Mouse (Mus musculus): Measurements from ENCODE around the gene Camsap2. TPM values are rescaled to one million over a fixed set of nuclear protein-coding genes. Genes with fewer than 3 reads are reported as not detected.

The Camsap2 gene
- polyA plus RNA-seq, 2 experiments: 15.0 to 17.2 TPM

GRCm38 (mm10) chr1:136255174-136255573 is 90.7 kb downstream of the Camsap2 start:
- ATAC-seq (ENCODE audit: low FRiP score, low read depth) (no peak), DNase-seq (ENCODE audit: low spot score) (no peak)
- Histone ChIP-seq H3K27ac (replicated peaks; ENCODE audit: low read depth, low read length) (no peak overlapping the region), H3K4me1 (ENCODE audit: control insufficient read depth, insufficient read depth, low read length) (peaks cover 7% of the 10 kb centered on the region; the same call in 1 of the 2 replicates), H3K4me3 (replicated peaks; ENCODE audit: low read length) (no peak overlapping the region), H3K4me2 (replicated peaks; ENCODE audit: low read depth, low read length, severe bottlenecking) (no peak overlapping the region), H3K9me3 (ENCODE audit: control insufficient read depth, low read length) (no peaks in the 10 kb centered on the region), H3K9ac (ENCODE audit: low read depth, low read length, severe bottlenecking) (no peak overlapping the region), H3K36me3 (ENCODE audit: control insufficient read depth, insufficient read depth, low read length) (no peaks in the 10 kb centered on the region), H3K27me3 (ENCODE audit: control insufficient read depth, insufficient read depth, low read length) (peaks cover 19% of the 10 kb centered on the region)
- WGBS: 35% methylated on average over 6 of the region's 6 CpGs
- no peak for TF ChIP-seq POLR2A (IDR thresholded peaks at IDR 0.05; ENCODE audit: borderline replicate concordance, extremely low read depth, insufficient read depth, insufficient read length)

- Histone ChIP-seq H3K36me3 (ENCODE audit: control insufficient read depth, insufficient read depth, low read length) (no peaks in the 10 kb centered on the region), H3K27me3 (ENCODE audit: control insufficient read depth, insufficient read depth, low read length) (peaks cover 13% of the 10 kb centered on the region), H3K4me1 (ENCODE audit: control insufficient read depth, insufficient read depth, low read length) (peaks cover 2% of the 10 kb centered on the region; the same call in 1 of the 2 replicates), H3K4me2 (replicated peaks; ENCODE audit: low read depth, low read length, severe bottlenecking) (no peak overlapping the region), H3K4me3 (replicated peaks; ENCODE audit: low read length) (no peak overlapping the region), H3K9ac (ENCODE audit: low read depth, low read length, severe bottlenecking) (no peak overlapping the region), H3K9me3 (ENCODE audit: control insufficient read depth, low read length) (no peaks in the 10 kb centered on the region), H3K27ac (replicated peaks; ENCODE audit: low read depth, low read length) (no peak overlapping the region)
- WGBS: 79% methylated on average over 10 of the region's 10 CpGs
- no peak for DNase-seq (ENCODE audit: low spot score)
- no peak for ATAC-seq (ENCODE audit: low FRiP score, low read depth)
- no peak for TF ChIP-seq POLR2A (IDR thresholded peaks at IDR 0.05; ENCODE audit: borderline replicate concordance, extremely low read depth, insufficient read depth, insufficient read length)
These were observed 91.3 kb downstream of the Camsap2 start for GRCm38 (mm10) chr1:136254503-136255065.

DNA sequence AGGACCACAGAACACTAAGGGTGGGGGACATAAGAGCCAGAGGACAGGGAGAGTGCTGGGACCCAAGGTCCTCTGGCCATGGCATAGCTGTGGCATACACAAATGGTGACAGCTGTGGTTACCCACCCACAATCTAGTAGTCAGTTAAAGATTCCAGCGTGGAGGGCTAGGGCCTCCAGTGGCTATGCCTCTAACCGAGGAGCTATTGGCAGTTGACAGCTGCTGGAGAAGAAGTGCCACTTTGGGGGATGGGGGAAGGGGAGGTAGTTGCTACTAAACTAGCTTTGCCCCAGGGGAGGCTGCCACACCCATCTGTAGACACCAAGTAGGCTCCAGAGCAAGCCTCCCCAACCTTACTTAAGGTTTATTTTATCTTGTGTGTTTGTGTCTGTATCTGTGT is 92.4 kb downstream of the Camsap2 start:
- H3K27me3 ChIP-seq (ENCODE audit: control insufficient read depth, insufficient read depth, low read length): peaks cover 2% of the 10 kb centered on the region
- no peaks in the 10 kb centered on the region for H3K4me1 ChIP-seq (ENCODE audit: control insufficient read depth, insufficient read depth, low read length)
- DNase-seq (ENCODE audit: low spot score) (no peak), ATAC-seq (ENCODE audit: low FRiP score, low read depth) (no peak)
- H3K27ac ChIP-seq (replicated peaks; ENCODE audit: low read depth, low read length): no peak overlapping the region
- TF ChIP-seq POLR2A (IDR thresholded peaks at IDR 0.05; ENCODE audit: borderline replicate concordance, extremely low read depth, insufficient read depth, insufficient read length): no peak
- H3K9ac ChIP-seq (ENCODE audit: low read depth, low read length, severe bottlenecking): no peak overlapping the region
- H3K4me2 ChIP-seq (replicated peaks; ENCODE audit: low read depth, low read length, severe bottlenecking): no peak overlapping the region
- H3K36me3 ChIP-seq (ENCODE audit: control insufficient read depth, insufficient read depth, low read length): no peaks in the 10 kb centered on the region
- no peaks in the 10 kb centered on the region for H3K9me3 ChIP-seq (ENCODE audit: control insufficient read depth, low read length)
- no peak overlapping the region for H3K4me3 ChIP-seq (replicated peaks; ENCODE audit: low read length)
- WGBS: 11% methylated on average over 2 of the region's 2 CpGs

- WGBS: 45% methylated on average over 5 of the region's 5 CpGs
- Histone ChIP-seq H3K27ac (replicated peaks; ENCODE audit: low read depth, low read length) (no peak overlapping the region), H3K36me3 (ENCODE audit: control insufficient read depth, insufficient read depth, low read length) (no peaks in the 10 kb centered on the region), H3K9me3 (ENCODE audit: control insufficient read depth, low read length) (no peaks in the 10 kb centered on the region), H3K27me3 (ENCODE audit: control insufficient read depth, insufficient read depth, low read length) (no peaks in the 10 kb centered on the region), H3K4me1 (ENCODE audit: control insufficient read depth, insufficient read depth, low read length) (no peaks in the 10 kb centered on the region), H3K9ac (ENCODE audit: low read depth, low read length, severe bottlenecking) (no peak overlapping the region), H3K4me3 (replicated peaks; ENCODE audit: low read length) (no peak overlapping the region), H3K4me2 (replicated peaks; ENCODE audit: low read depth, low read length, severe bottlenecking) (no peak overlapping the region)
- DNase-seq (ENCODE audit: low spot score): no peak
- no peak for ATAC-seq (ENCODE audit: low FRiP score, low read depth)
- no peak for TF ChIP-seq POLR2A (IDR thresholded peaks at IDR 0.05; ENCODE audit: borderline replicate concordance, extremely low read depth, insufficient read depth, insufficient read length)
These were observed 96.2 kb downstream of the Camsap2 start for GRCm38 (mm10) chr1:136249662-136250061.

DNA sequence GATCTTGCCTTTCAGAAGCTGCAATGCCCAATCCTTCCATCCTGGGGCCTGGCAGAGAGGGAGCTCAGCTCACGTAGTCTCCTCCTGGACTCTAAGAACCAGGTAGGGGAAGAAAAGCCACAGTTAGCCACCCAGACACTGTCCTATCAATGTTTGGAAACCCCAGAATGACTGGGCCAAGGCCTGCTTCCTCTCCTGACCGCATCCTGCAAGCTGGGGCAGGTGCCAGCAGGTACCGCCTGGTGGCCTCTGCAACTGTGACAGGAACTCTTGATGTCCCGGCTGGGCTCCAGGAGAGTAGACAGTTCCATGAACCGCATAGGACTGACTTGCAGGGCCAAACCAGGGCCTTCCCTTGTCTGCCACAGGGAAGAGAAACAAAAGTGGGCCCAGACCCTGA is 98.5 kb downstream of the Camsap2 start:
- no peak for TF ChIP-seq POLR2A (IDR thresholded peaks at IDR 0.05; ENCODE audit: borderline replicate concordance, extremely low read depth, insufficient read depth, insufficient read length)
- Histone ChIP-seq H3K4me2 (replicated peaks; ENCODE audit: low read depth, low read length, severe bottlenecking) (no peak overlapping the region), H3K27me3 (ENCODE audit: control insufficient read depth, insufficient read depth, low read length) (no peaks in the 10 kb centered on the region), H3K36me3 (ENCODE audit: control insufficient read depth, insufficient read depth, low read length) (no peaks in the 10 kb centered on the region), H3K4me1 (ENCODE audit: control insufficient read depth, insufficient read depth, low read length) (no peaks in the 10 kb centered on the region), H3K9ac (ENCODE audit: low read depth, low read length, severe bottlenecking) (no peak overlapping the region), H3K9me3 (ENCODE audit: control insufficient read depth, low read length) (no peaks in the 10 kb centered on the region), H3K4me3 (replicated peaks; ENCODE audit: low read length) (no peak overlapping the region), H3K27ac (replicated peaks; ENCODE audit: low read depth, low read length) (no peak overlapping the region)
- DNase-seq (ENCODE audit: low spot score): no peak
- 81% methylated on average over 5 of the region's 5 CpGs for WGBS
- no peak for ATAC-seq (ENCODE audit: low FRiP score, low read depth)

GRCm38 (mm10) chr1:136244469-136244868 is 101.4 kb downstream of the Camsap2 start:
- Histone ChIP-seq H3K4me1 (ENCODE audit: control insufficient read depth, insufficient read depth, low read length) (no peaks in the 10 kb centered on the region), H3K9me3 (ENCODE audit: control insufficient read depth, low read length) (no peaks in the 10 kb centered on the region), H3K27me3 (ENCODE audit: control insufficient read depth, insufficient read depth, low read length) (no peaks in the 10 kb centered on the region), H3K4me3 (replicated peaks; ENCODE audit: low read length) (no peak overlapping the region), H3K27ac (replicated peaks; ENCODE audit: low read depth, low read length) (no peak overlapping the region), H3K9ac (ENCODE audit: low read depth, low read length, severe bottlenecking) (no peak overlapping the region), H3K4me2 (replicated peaks; ENCODE audit: low read depth, low read length, severe bottlenecking) (no peak overlapping the region), H3K36me3 (ENCODE audit: control insufficient read depth, insufficient read depth, low read length) (no peaks in the 10 kb centered on the region)
- WGBS: 84% methylated on average over 5 of the region's 5 CpGs
- no peak for ATAC-seq (ENCODE audit: low FRiP score, low read depth)
- TF ChIP-seq POLR2A (IDR thresholded peaks at IDR 0.05; ENCODE audit: borderline replicate concordance, extremely low read depth, insufficient read depth, insufficient read length): no peak
- DNase-seq (ENCODE audit: low spot score): no peak
